In genomic region chr12:110387056-110387455, GRCm38 (mm10) we compare ENCODE assay signal across 24 mouse cellular contexts.
"Had no signal": no experiment of that assay in that cellular context is flagged by ENCODE, and none has a peak within 500 bp of the region (broad histone marks: within the 10 kb centered on the region; RNA-seq: fewer than 3 reads in every experiment).

No protein-coding gene starts in this region.

- ATAC-seq: hindbrain, embryonic 16.5 days; intestine, embryonic 16.5 days; liver, embryonic 12.5 days had no signal

- DNase-seq: gastrocnemius, adult 2 months; gastrocnemius, postnatal 10 days; gastrocnemius, postnatal 25 days; heart, adult 18-20 months; heart, postnatal 10 days; heart, postnatal 4 days; kidney, adult 11 months; kidney, adult 2 months; kidney, adult 9 months; kidney, postnatal 14 days; kidney, postnatal 36 days; layer of hippocampus, adult 9-11 months; layer of hippocampus, postnatal 36 days; left cerebral cortex, postnatal 4 days had no signal

- H3K4me2 ChIP-seq: heart, embryonic 12.5 days; hindbrain, embryonic 14.5 days; kidney, embryonic 15.5 days; limb, embryonic 13.5 days; limb, embryonic 15.5 days; liver, embryonic 12.5 days had no signal

- H3K36me3 ChIP-seq: heart, embryonic 10.5 days; heart, embryonic 12.5 days; kidney, embryonic 15.5 days; limb, embryonic 13.5 days; limb, embryonic 15.5 days; liver, embryonic 12.5 days had no signal

- H3K4me3 ChIP-seq: gastrocnemius, adult 2 months; heart, embryonic 10.5 days; heart, embryonic 12.5 days; kidney, embryonic 15.5 days; limb, embryonic 13.5 days; limb, embryonic 15.5 days; liver, embryonic 12.5 days had no signal

- H3K4me1 ChIP-seq: heart, embryonic 10.5 days; heart, embryonic 12.5 days; limb, embryonic 13.5 days; limb, embryonic 15.5 days; liver, embryonic 12.5 days had no signal

- H3K9me3 ChIP-seq: heart, embryonic 10.5 days; heart, embryonic 12.5 days; kidney, embryonic 15.5 days; limb, embryonic 13.5 days; limb, embryonic 15.5 days; liver, embryonic 12.5 days had no signal

- H3K27ac ChIP-seq: gastrocnemius, adult 2 months; heart, embryonic 10.5 days; hindbrain, embryonic 14.5 days; kidney, embryonic 15.5 days; kidney, postnatal 0 days; limb, embryonic 13.5 days; limb, embryonic 15.5 days; liver, embryonic 12.5 days had no signal

- H3K9ac ChIP-seq: heart, embryonic 12.5 days; hindbrain, embryonic 14.5 days; kidney, embryonic 15.5 days; limb, embryonic 13.5 days; limb, embryonic 15.5 days; liver, embryonic 12.5 days had no signal

- H3K27me3 ChIP-seq: heart, embryonic 12.5 days; liver, embryonic 12.5 days had no signal
